11 mouse cellular contexts compared by ENCODE assay signal in genomic region chr11:116617641-116618040, GRCm38 (mm10). TPM values are rescaled to one million over a fixed set of nuclear protein-coding genes. Genes with fewer than 3 reads are reported as not detected.
DNase-seq lines count a peak whose midpoint lies in the region; ATAC-seq and TF ChIP-seq lines count a peak whose summit lies in the region.
"Had no signal": no experiment of that assay in that cellular context is flagged by ENCODE, and none has a peak within 500 bp of the region (broad histone marks: within the 10 kb centered on the region; RNA-seq: fewer than 3 reads in every experiment).

No protein-coding gene starts in this region.

- H3K4me3 ChIP-seq in liver, postnatal 0 days (ENCODE audit: low read depth, low read length), result no peak overlapping the region
- H3K4me3 ChIP-seq: intestine, embryonic 15.5 days had no signal

- no peak overlapping the region for H3K9ac ChIP-seq in liver, postnatal 0 days (replicated peaks)
- H3K9ac ChIP-seq: intestine, embryonic 15.5 days had no signal

- no peaks in the 10 kb centered on the region for H3K9me3 ChIP-seq in liver, postnatal 0 days (ENCODE audit: low read length)
- H3K9me3 ChIP-seq: intestine, embryonic 15.5 days had no signal

- H3K36me3 ChIP-seq in liver, postnatal 0 days (replicated peaks; ENCODE audit: insufficient read depth, low read length), result no peaks in the 10 kb centered on the region; the same call in none of the 2 replicates
- H3K36me3 ChIP-seq: intestine, embryonic 15.5 days had no signal

- no peaks in the 10 kb centered on the region for H3K27me3 ChIP-seq in liver, postnatal 0 days (ENCODE audit: insufficient read depth, low read length)
- H3K27me3 ChIP-seq: intestine, embryonic 15.5 days had no signal

- DNase-seq in heart, adult 11 months, result peak; percentile 96
- DNase-seq in heart, postnatal 4 days, result no peak
- DNase-seq in 3T3-L1 (ENCODE audit: low read depth, low spot score), result peak; percentile 71
- DNase-seq in adipocyte (ENCODE audit: low spot score), result peak; percentile 89
- no peak for DNase-seq in liver, postnatal 0 days
- DNase-seq in kidney, adult 18-20 months, result no peak
- DNase-seq in retina, postnatal 1 day, result no peak
- DNase-seq in cerebellum, adult 8-10 months, result no peak
- DNase-seq: cerebellum, adult 18-20 months had no signal

- whole genome bisulfite sequencing in liver, postnatal 0 days (ENCODE audit: insufficient replicate concordance), result 70% methylated on average over 7 of the region's 7 CpGs

- peak overlapping the region; percentile 83; the same call in 1 of the 2 replicates for H3K4me2 ChIP-seq in liver, postnatal 0 days (ENCODE audit: low read depth, low read length)
- H3K4me2 ChIP-seq: intestine, embryonic 15.5 days had no signal

- H3K27ac ChIP-seq in liver, postnatal 0 days (ENCODE audit: low read depth), result peak overlapping the region; percentile 96
- H3K27ac ChIP-seq: intestine, embryonic 15.5 days had no signal

- TF ChIP-seq CTCF in liver, postnatal 0 days (IDR thresholded peaks at IDR 0.05; ENCODE audit: low read depth), result no peak

- ATAC-seq in liver, postnatal 0 days, result no peak
- ATAC-seq: intestine, embryonic 15.5 days had no signal

- H3K4me1 ChIP-seq in liver, postnatal 0 days (ENCODE audit: insufficient read depth), result peaks cover 94% of the 10 kb centered on the region

- TF ChIP-seq EP300 in liver, postnatal 0 days (IDR thresholded peaks at IDR 0.05; ENCODE audit: low read depth), result no peak

RNA-seq across cellular contexts. Expression of gene Rhbdf2, which starts 9.2 kb away (rescaled TPM):
- 10 to 100 TPM; 16.4 to 17.5 TPM for total RNA-seq in heart, postnatal 4 days (2021)
- polyA plus RNA-seq in liver, postnatal 0 days (2015; fragmentation: Nextera tagmentation; extraction: Ambion mirVana), result 4.9 and 6.2 TPM in 2 replicates

RNA-seq across cellular contexts. Expression of gene Aanat, which starts 31.4 kb away (rescaled TPM):
- total RNA-seq in heart, postnatal 4 days (2021), result not detected
- polyA plus RNA-seq in liver, postnatal 0 days (2015; fragmentation: Nextera tagmentation; extraction: Ambion mirVana), result not detected in 2 replicates
- polyA plus RNA-seq: intestine, embryonic 15.5 days; stomach, embryonic 16.5 days had no signal

RNA-seq across cellular contexts. Expression of gene Prcd, which starts 35.7 kb away (rescaled TPM):
- 1 to 10 TPM; 1.1 to 1.5 TPM for total RNA-seq in heart, postnatal 4 days (2021)
- 0.32 TPM in 1 of 2 replicates, not detected in the other for polyA plus RNA-seq in liver, postnatal 0 days (2015; fragmentation: Nextera tagmentation; extraction: Ambion mirVana)

RNA-seq across cellular contexts. Expression of gene Ube2o, which starts 36.4 kb away (rescaled TPM):
- 10 to 100 TPM; 29.1 to 33.8 TPM for total RNA-seq in heart, postnatal 4 days (2021)
- 15.2 and 16.3 TPM in 2 replicates for polyA plus RNA-seq in liver, postnatal 0 days (2015; fragmentation: Nextera tagmentation; extraction: Ambion mirVana)

RNA-seq across cellular contexts. Expression of gene Cygb, which starts 36.5 kb away (rescaled TPM):
- 10 to 100 TPM; 46.2 to 57.9 TPM for total RNA-seq in heart, postnatal 4 days (2021)
- 3.6 and 3.7 TPM in 2 replicates for polyA plus RNA-seq in liver, postnatal 0 days (2015; fragmentation: Nextera tagmentation; extraction: Ambion mirVana)

Comparison
In these comparisons a context has a peak if more than half of its experiments do, and no peak if none do; other contexts are left out.
1. DNase-seq: peak in heart, adult 11 months (single experiment), 3T3-L1 (single experiment) and adipocyte (single experiment); none in heart, postnatal 4 days (single experiment), liver, postnatal 0 days (single experiment), kidney, adult 18-20 months (single experiment), retina, postnatal 1 day (single experiment) and cerebellum, adult 8-10 months (single experiment).